Mouse (Mus musculus) neural tube, embryonic 10.5 days (tissue): ENCODE measurements at regions not wholly inside any gene's neighbourhood (a gene's known extent, or its start where the extent isn't known, plus 50 kb on each side); places are given as distances from the start of the nearest gene placed in this dataset.

Source experiments
- DNase-seq: peaks from one replicate; pipeline ENCODE4 v3.0.0-alpha.2; 2017; ENCODE audit warnings: low spot score; ENCODE audit errors: extremely low spot score

- no peak for DNase-seq
These were observed 92.6 kb upstream of the Pmepa1 start for GRCm38 (mm10) chr2:173368899-173369298.

- DNase-seq = no peak
These were observed 100.6 kb upstream of the Pmepa1 start for GRCm38 (mm10) chr2:173376926-173377325.

GRCm38 (mm10) chr2:173377497-173378257 is 101.3 kb upstream of the Pmepa1 start:
- no peak for DNase-seq

- DNase-seq = no peak
These were observed 103.4 kb upstream of the Pmepa1 start for GRCm38 (mm10) chr2:173379736-173380135.

- no peak for DNase-seq
These were observed 104.0 kb upstream of the Pmepa1 start for GRCm38 (mm10) chr2:173380341-173380761.

GRCm38 (mm10) chr2:173382176-173382813 is 106.0 kb upstream of the Pmepa1 start:
- DNase-seq = no peak

- DNase-seq = no peak
These were observed 108.7 kb upstream of the Pmepa1 start for GRCm38 (mm10) chr2:173384935-173385586.

- DNase-seq = no peak
These were observed 109.4 kb upstream of the Pmepa1 start for GRCm38 (mm10) chr2:173385722-173386141.

- DNase-seq = no peak
These were observed 111.8 kb upstream of the Pmepa1 start for GRCm38 (mm10) chr2:173388140-173388539.

- no peak for DNase-seq
These were observed 116.4 kb upstream of the Pmepa1 start for GRCm38 (mm10) chr2:173392557-173393323.

GRCm38 (mm10) chr2:173393324-173393592 is 116.9 kb upstream of the Pmepa1 start:
- no peak for DNase-seq

- no peak for DNase-seq
These were observed 119.2 kb upstream of the Pmepa1 start for GRCm38 (mm10) chr2:173395526-173395925.

GRCm38 (mm10) chr2:173397846-173398331 is 121.6 kb upstream of the Pmepa1 start:
- DNase-seq = no peak

GRCm38 (mm10) chr2:173405629-173406028 is 116.8 kb upstream of the 1700021F07Rik start:
- DNase-seq = no peak

- DNase-seq = no peak
These were observed 115.9 kb upstream of the 1700021F07Rik start for GRCm38 (mm10) chr2:173406344-173407094.

GRCm38 (mm10) chr2:173407133-173407532 is 115.3 kb upstream of the 1700021F07Rik start:
- no peak for DNase-seq

- no peak for DNase-seq
These were observed 113.7 kb upstream of the 1700021F07Rik start for GRCm38 (mm10) chr2:173408681-173409081.

- peak; percentile 47 for DNase-seq
These were observed 113.0 kb upstream of the 1700021F07Rik start for GRCm38 (mm10) chr2:173409433-173409832.

GRCm38 (mm10) chr2:173413906-173414656 is 108.3 kb upstream of the 1700021F07Rik start:
- no peak for DNase-seq

- DNase-seq = no peak
These were observed 107.0 kb upstream of the 1700021F07Rik start for GRCm38 (mm10) chr2:173415429-173415828.
